Mouse (Mus musculus) heart, postnatal 36 days (tissue): ENCODE data around the gene Camta1. TPM values are rescaled to one million over a fixed set of nuclear protein-coding genes. Genes with fewer than 3 reads are reported as not detected.

Experiments
- DNase-seq, 2 experiments: peaks; one replicate each; pipeline ENCODE4 v3.0.0; 2021 to 2022
- intact Hi-C: fragments of 180-260 bp; cut with DNase I; formaldehyde crosslinking; loops from one replicate; pipeline ENCODE4 v1.15.1; 2025
- total RNA-seq, 2 experiments: library from RNA; stranded (reverse); gene quantifications; 2 replicates each; pipeline ENCODE4 v1.2.3; 2021

Gene Camta1
- total RNA-seq, 2 experiments from 2014 or later = 217 to 218 TPM

DNA sequence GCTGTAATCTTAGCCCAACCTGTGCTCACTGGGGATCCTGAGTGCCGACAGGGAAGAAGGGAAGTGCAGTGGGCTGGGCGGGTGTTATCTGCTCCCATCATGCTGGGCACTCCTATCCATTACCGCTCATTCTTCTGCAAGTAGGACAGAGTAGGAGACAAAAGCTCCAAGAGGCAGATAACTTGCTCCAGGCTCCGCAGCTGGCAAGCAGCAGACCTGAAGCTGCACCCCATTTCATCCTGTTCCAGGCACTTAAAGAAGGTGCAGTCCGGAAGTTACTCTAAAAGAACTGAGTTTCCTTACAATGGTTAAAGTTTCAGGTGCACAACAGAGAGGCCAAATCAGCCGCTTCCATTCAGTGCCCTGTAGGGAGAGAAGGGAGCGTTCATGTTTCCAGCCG lies 750.5 kb downstream of the Camta1 start:
- intact Hi-C loops = no loop called here
- DNase-seq = no peak

DNA sequence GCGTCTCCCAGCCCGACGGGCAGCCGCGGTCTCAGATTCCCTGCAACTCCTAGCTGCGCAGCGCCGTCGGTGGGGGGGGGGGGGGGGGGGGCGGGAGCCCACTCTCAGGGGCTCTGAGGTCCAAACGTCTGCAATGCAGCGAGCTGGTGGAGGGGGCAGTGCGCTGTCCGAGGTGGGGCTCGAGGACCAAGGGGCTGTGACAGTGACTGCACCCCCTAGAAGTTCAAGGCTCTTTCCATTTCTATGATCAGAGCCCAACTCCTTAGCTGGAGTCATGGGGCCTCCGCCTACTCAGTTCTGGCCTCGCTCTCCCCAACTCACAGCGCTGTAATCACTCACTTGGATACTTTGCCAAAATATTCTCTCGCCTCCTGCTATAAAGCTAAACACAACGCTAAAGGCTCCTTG lies 752.8 kb downstream of the Camta1 start:
- no peak for DNase-seq
- intact Hi-C loops = no loop called here

- DNase-seq = peak; percentile 80 to 81
- intact Hi-C loops = no loop called here
Measured at GRCm38 (mm10) chr4:151108028-151108771, 753.5 kb downstream of the Camta1 start.

DNA sequence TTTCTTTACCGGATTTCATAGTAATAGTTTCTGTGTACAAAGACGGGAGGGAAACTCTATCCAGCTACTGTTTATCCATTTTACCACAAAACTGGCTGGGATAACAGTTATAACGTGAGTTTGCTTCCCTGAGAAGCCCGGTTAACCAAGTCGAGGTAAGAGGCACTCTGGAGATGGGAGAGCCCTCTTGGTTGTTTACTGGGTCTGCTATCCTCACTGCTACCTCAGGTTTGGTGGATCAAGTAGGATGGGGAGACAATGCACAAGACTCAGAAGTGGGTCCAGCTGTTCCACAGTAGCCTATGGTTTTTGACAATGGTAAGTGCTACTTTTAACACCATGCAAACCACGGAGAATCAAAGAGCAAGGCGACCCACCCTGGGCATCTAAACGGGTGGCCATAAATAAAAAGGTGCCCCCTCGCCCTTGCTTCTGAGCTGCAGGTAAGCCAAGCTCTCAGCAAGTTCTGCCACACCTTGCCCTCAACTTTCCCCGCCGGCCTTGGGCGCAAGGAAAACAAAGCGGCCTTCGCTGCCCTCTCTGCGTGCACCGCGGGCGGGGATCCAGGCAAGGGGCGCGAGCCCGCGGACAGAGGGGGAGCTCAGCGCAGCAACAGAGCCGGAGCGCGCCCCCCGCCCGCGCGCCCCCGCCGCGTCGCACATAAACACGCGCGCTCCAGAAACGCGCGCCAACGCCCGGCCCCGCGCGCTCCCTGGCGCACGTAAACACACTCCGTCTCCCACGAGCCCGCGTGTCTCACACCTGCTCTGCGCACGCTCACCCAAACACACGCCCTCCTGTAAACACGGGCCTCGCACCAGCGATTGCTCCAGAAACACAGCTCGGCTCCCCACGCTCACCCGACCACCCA lies 754.3 kb downstream of the Camta1 start:
- intact Hi-C loops = no loop called here

GRCm38 (mm10) chr4:151106468-151106867 lies 755.2 kb downstream of the Camta1 start:
- DNase-seq = no peak
- intact Hi-C loops = no loop called here

More for the DNA sequence above, 754.3 kb downstream of the Camta1 start:
- no peak for DNase-seq

- no peak for DNase-seq
- intact Hi-C loops = no loop called here
Measured at GRCm38 (mm10) chr4:151105886-151106285, 755.8 kb downstream of the Camta1 start.

DNA sequence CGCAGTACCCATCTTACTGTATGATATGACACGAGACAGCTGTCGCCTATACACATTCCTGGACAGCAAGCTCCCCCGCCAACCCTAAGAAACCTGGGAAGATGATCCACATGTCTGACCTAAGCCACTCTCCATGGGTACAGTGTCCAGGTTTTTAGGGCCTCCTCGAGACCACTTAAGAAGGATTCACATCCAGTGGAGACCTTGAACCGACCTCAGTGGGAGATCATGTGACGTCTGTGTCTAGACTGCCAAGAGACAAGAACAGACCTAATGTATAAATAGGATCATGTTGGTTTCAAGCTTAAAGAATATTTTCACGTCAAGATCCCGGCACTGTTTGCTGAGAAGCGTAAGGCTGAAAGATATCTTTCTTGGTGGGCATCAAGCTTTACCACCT lies 757.5 kb downstream of the Camta1 start:
- no peak for DNase-seq

GRCm38 (mm10) chr4:151103646-151104045 lies 758.0 kb downstream of the Camta1 start:
- intact Hi-C loops = no loop called here
- no peak for DNase-seq

More for the DNA sequence above, 757.5 kb downstream of the Camta1 start:
- intact Hi-C loops = no loop called here

DNA sequence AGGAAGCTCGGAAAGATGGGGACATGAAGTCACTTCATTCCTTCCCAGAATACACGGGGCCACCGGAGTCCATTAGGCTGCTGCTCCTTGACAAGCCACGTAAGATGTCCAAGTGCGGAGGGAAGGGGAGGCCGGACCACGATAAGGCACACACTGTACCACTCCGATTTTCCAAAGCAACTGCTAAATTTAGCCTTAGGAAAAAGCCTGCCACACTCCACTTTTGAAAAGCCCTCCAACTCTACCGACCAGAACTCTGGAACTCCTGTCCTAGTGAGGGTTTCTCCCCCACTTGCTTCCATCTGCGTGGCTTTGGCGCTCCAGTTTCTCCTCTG lies 764.6 kb downstream of the Camta1 start:
- peak in 1 of 2 experiments; percentile 58 for DNase-seq
- intact Hi-C loops = no loop called here

- DNase-seq = peak in 1 of 2 experiments; percentile 56
- intact Hi-C loops = no loop called here
Measured at GRCm38 (mm10) chr4:151096334-151097103, 765.2 kb downstream of the Camta1 start.

- no peak for DNase-seq
- intact Hi-C loops = no loop called here
Measured at GRCm38 (mm10) chr4:151095207-151095606, 766.5 kb downstream of the Camta1 start.

DNA sequence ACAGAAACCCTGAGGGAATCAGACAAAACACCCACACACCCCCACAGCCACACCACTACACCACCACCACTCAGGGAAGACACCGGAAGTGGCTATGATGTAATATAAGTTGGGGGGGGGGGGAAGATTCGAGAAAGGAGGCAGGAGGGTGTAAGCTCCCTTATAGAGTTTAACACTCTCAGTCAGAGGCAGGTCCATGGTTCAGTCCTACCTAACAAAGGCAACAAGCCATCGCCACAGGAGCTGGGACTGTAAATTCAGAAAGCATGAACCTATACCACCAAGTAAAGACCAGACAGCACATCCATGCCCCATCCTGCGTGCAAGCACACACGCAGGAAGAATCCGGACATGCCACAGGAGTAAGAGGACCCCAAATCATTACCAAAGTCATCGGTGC lies 772.4 kb downstream of the Camta1 start, which contains the start of gene Gm13090:
Gm13090 (plus strand) TSS at position 301 of the 400 bp plus-strand sequence.
- no peak for DNase-seq
- intact Hi-C loops = no loop called here

- no peak for DNase-seq
- intact Hi-C loops = no loop called here
Measured at GRCm38 (mm10) chr4:151088819-151089218, 772.9 kb downstream of the Camta1 start.

DNA sequence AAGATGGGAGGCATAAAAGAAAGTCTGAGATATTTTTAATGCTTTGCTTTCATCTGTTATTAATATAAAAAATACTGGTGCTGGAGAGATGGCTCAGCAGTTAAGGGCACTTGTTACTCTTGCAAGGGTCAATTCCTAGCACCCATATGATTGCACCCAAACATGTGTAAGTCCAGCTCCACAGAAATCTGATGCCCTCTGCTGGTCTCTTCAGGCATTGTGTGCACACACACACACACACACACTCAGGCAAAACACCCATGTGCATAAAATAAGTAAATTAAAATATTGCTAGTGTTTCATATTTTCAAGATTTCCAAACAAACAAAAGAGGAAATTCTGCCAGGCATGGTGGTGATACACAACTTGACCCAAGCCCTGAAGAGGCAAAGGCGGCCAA lies 774.3 kb downstream of the Camta1 start:
- intact Hi-C loops = no loop called here
- no peak for DNase-seq

GRCm38 (mm10) chr4:151083027-151083426 lies 778.6 kb downstream of the Camta1 start:
- intact Hi-C loops = no loop called here
- no peak for DNase-seq

DNA sequence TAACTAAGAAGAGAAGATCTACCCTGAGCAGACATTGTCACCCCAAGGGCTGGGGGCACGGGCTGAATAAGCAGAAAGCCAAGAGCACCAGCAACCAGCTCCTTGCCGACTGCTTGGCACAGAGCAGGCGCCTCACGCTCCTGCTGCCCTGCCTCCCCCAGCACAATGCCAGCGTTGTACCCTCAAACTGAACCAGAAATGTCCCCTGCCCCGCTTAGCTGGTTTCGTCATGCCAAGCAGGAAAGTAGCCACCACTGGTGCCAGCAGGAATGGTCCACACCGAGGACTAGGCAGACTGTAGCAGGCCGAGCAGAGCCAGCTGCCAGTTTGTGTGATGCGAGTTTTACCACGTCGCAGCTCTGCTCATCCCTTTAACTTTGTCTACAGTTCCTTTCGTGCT lies 779.7 kb downstream of the Camta1 start:
- intact Hi-C loops = no loop called here

DNA sequence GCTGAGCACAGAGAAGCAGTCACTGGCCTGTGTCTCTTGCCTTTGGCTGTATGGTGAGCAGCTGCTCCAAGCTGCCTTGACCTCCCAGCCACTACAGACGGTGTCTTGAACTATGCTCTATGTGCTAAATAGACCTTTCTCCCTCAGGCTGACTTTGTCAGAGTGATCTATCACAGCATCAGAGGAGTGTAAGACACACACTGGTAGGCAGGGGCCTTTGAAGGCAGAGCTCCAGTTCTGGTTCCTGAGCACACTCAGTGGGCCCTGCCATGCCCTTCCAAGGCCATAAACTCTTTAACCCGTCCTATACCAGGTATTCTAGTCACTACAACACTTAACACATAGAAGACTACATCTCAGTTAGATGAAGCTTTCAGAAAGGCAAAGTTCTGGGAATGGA lies 780.3 kb downstream of the Camta1 start:
- DNase-seq = no peak
- intact Hi-C loops = no loop called here

More for the DNA sequence above, 779.7 kb downstream of the Camta1 start:
- DNase-seq = no peak

GRCm38 (mm10) chr4:151074817-151075216 lies 786.9 kb downstream of the Camta1 start:
- intact Hi-C loops = loop anchor here (2.0 kb wide), 1 partner anchor 54 kb away; no protein-coding TSS in a partner anchor
- DNase-seq = no peak

- peak; percentile 74 to 75 for DNase-seq
- intact Hi-C loops = loop anchor here (1.0 kb wide), 1 partner anchor 68 kb away; no protein-coding TSS in a partner anchor
Measured at GRCm38 (mm10) chr4:151073108-151073744, 788.5 kb downstream of the Camta1 start.

DNA sequence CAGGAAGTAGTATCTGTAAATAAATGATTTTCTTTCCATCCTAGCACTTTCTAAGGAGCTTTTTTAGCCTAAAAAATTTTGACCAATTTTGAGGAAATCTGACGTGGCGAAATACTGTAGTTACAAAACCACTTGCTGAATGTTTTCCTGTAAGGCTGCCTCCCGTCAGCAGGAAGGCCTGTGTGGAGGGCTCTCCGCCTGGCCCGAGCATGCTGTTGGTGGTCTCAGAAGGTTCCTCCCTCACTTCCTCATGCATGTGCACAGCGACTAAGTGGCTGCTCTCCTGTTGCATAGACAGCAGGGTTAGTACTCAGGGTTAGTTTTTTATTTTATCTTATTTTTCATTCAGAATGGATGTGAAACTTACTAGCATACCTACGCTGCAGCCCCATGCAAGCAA lies 790.7 kb downstream of the Camta1 start:
- intact Hi-C loops = no loop called here
- no peak for DNase-seq
